Mouse (Mus musculus) lung, postnatal 36 days (tissue): ENCODE results near the gene Phlpp1.
A peak's percentile ranks its signal among the peaks of the same experiment; 100 is the strongest.

Experiments
- DNase-seq: peaks from one replicate; pipeline ENCODE4 v3.0.0; 2022; ENCODE audit warnings: mixed read lengths

The Phlpp1 gene

GRCm38 (mm10) chr1:106321432-106322126 is 150.0 kb downstream of the Phlpp1 start:
- peak; percentile 14 for DNase-seq

- no peak for DNase-seq
These were observed 155.1 kb downstream of the Phlpp1 start for GRCm38 (mm10) chr1:106326691-106327090.

DNA sequence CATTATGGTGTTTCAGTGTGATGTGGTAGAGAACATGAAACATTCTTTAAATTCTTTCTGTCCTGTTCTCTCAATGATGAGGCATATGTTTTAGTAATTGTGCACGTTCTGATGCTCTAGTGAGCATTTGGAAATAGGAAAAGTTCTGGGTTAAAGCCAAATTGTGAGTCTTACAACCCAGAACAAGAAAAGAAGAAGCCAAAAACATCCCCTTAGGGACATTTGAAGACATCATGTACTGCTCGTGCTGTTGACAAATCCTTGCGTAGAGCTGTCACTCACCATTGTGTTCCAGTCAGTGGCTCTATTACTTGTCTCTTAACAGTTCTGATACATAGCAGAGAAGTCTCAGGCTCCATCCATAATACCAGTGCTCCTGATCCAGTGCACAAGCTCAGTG is 170.5 kb downstream of the Phlpp1 start:
- no peak for DNase-seq

DNA sequence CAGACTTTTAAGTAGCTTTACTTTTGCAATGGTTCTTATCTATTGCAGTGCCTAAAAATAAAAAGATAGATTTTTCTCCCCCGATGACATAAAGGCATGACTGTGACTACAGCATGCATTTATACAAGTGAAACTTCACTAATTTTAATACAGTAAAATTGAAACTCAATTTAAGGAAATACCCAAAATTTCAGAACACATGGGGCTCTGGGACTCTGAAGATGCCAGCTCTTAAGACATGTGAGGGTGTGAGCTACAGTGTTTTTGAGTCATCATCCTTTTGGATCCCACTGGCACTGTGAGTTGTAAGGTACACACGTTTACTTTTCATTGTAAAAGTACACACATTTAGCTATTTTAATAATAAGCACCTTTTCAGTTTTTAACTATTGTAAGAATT is 173.7 kb downstream of the Phlpp1 start:
- DNase-seq = no peak

DNA sequence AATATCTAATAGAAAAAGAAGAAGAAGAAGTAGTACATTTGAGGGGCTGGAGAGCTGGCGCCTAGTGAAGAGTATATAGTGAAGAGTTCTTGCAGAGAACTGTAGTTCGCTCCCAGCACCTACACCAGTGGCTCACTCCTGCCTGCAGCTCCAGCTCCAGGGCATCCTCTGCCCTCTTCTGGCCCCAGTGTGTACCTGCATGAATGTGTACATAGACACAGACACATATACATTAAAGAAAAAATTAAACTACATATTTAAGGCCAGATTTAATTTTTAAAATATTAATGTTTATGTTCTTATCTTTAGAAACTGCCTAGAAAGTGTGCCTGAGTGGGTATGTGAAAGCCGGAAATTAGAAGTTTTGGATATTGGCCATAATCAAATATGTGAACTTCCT is 175.2 kb downstream of the Phlpp1 start:
- no peak for DNase-seq

- no peak for DNase-seq
These were observed 177.6 kb downstream of the Phlpp1 start for GRCm38 (mm10) chr1:106349116-106349515.

- no peak for DNase-seq
These were observed 180.0 kb downstream of the Phlpp1 start for GRCm38 (mm10) chr1:106351512-106351911.

DNA sequence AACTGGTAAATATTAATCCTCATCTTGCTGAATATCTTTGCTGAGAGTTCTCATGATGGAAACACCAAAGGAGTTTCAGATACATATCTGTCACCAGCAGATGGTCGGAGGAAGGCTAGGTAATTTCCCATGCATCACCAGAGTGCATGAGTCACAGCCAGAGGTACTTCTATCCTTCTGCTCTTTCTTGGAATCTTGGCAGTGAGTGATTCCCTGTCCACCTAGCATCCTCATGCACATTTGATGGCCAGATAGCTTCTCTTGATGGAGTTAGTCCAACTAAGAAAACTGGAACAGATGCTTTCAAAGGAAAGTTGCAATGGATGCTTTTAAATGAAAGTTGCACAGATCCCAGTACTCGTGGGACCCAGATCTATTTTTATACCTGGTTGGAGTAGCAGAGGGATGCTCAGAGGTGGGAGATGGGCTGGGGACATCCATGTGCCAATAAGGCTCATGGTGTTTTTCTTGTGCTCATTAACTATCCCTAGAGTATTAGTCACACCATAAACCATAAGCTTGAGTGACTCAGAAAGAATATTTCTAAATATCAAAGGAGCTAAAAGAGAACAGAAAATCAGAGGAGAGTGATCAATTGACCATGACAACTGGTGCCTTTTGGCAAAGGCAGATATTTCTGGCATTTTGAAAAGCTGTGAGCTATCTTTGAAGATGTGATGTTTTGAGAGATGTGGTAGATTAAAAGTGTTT is 181.4 kb downstream of the Phlpp1 start:
- no peak for DNase-seq

- DNase-seq = no peak
These were observed 182.4 kb downstream of the Phlpp1 start for GRCm38 (mm10) chr1:106353993-106354392.

GRCm38 (mm10) chr1:106359474-106359873 is 187.9 kb downstream of the Phlpp1 start:
- DNase-seq = no peak

- DNase-seq = peak; percentile 10
These were observed 191.5 kb downstream of the Phlpp1 start for GRCm38 (mm10) chr1:106362841-106363604.

DNA sequence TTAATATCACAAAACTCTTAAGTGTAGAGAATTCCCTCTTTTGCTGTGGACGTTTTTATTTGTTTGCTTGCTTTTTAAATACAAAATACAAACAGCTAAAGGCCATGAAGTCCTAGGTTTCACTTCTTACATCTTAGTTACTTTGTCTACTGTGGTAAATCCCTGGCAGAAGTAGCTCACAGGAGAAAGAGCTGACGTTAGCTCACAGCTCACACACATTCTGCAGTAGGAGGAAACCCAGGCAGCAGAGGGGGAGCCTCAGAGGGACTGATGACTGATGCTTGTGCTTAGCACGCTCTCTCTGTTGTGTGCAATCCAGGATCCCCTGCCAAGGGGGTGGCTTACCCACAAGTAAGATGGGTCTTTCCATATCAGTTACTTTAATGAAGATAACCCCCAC is 197.8 kb downstream of the Phlpp1 start:
- no peak for DNase-seq

DNA sequence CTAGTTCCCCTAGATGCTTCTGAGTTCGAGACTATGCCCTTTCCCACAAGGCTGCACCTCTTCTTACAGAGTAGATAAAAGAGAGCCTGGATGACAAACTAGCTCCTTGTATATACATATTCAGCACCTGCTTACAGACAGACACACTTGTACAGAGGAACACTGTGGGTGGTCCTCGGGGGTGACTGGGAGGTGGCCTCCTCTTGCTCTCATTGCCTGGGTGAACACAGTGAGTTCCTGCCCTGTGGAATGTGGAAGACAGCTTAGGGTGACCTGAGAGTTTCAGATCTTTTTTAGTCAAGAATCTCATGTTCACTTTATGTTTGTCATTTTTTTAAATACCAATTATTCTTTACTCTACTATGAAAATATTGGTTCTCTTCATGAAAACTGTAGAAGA is 200.9 kb downstream of the Phlpp1 start:
- no peak for DNase-seq

- DNase-seq = no peak
These were observed 202.1 kb downstream of the Phlpp1 start for GRCm38 (mm10) chr1:106373656-106374055.

DNA sequence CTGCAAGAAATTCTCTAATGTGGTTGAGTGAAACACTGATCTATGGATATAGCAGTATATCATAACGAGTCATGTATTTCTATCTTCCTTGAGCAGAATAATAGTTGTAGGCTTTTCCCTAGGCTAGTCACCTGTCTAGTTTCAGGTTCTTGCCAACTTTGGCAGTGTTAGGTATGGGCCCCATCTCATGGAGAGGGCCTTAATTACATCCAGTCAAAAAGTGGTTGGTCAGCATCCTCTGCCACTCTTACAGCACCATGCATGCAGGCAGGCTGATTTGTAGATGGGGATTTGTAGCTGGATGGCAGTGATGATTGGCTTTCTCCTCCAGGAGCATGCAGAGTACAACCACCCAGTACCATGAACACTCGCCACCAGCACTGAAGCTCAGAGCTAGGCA is 202.7 kb downstream of the Phlpp1 start:
- peak; percentile 37 for DNase-seq

- DNase-seq = no peak
These were observed 203.4 kb downstream of the Phlpp1 start for GRCm38 (mm10) chr1:106374971-106375370.

DNA sequence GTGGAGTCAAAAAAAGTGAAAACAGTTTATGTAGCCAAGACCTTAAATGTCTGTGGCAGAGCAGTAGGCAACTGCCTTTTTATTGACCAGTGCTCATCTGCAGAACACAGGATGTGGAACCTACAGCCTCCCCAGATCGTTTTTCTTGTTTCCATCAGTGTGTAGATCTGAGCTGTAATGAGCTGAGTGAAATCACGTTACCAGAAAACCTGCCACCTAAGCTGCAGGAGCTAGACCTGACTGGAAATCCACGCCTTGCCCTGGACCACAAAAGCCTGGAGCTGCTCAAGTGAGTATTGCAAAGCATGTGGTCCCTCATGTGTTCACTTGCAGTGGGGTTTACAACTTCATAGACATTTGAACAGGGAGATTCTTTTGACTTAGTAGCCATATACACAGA is 204.5 kb downstream of the Phlpp1 start:
- no peak for DNase-seq

DNA sequence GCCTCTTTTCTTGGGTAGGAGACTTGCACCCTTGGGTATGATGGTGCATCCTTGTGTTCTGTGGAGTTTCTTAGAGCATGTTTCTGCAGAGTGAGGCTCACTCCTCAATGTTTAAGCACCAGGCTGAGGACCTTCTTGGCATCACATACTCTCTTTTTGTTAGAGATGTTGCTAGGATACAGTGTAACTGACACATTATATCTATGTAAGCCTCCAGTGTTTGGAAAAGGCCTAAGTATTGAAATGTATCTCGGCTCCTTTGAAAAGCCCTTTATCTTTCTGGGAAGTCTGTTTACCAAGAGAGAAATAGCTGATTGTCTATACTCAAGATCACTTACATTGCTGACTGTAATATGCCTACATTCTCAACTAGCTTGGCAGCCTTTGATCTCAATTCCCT is 208.9 kb downstream of the Phlpp1 start:
- DNase-seq = no peak

GRCm38 (mm10) chr1:106386542-106386941 is 215.0 kb downstream of the Phlpp1 start:
- DNase-seq = no peak

DNA sequence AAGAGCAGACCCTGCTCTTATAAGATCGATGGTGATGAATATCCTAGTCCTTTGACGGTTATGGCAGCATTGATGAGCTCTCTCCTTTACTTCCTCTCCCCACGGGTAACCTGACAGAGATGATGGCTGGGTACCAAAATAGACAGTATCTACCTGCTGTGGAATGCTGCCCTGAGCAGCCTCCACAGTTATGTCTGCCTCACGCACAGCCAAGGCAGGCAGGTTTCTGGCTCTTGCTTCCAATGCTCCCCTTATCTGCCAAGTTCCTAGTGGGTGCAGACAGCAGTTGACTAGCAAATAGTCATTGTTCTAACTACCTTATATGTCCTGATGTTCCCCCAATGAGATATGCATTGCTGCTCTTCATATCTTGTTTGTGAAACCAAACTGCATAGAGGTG is 215.7 kb downstream of the Phlpp1 start:
- no peak for DNase-seq

- DNase-seq = peak; percentile 74
These were observed 218.1 kb downstream of the Phlpp1 start for GRCm38 (mm10) chr1:106389673-106390072.

DNA sequence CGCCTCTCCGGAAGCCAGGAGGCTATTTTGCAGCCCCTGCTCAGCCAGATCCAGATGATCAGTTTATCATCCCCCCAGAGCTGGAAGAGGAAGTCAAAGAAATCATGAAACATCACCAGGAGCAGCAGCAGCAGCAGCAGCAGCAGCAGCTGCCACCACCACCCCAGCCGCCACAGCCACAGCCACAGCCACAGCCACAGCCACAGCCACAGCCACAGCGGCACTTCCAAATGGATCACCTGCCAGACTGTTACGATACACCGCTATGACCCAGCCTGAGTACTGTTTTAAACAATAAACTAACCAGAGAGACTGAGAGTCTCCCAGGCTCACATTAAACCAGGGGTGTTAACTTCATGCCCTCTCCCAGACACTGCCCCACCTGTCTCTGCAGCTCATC is 221.5 kb downstream of the Phlpp1 start:
- no peak for DNase-seq

DNA sequence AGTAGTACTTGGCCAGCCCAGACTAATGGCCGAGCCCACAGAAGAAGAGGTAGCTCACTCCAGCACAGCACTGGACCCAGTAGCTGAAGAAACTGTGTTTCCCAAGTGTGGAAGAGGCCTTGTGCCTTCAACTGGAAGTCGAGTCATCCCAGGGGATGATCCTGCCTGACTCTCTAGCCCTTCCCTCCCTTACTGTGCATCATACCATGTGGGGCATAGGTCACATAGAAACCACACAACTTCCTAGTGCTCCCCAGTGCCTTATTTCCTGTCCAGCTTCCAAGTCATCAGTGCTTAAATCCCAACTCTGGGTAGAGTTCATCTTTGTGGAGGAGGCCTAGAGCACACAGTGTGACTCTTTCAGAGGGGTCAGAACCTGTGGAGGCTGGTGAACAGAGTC is 223.1 kb downstream of the Phlpp1 start:
- DNase-seq = no peak

DNA sequence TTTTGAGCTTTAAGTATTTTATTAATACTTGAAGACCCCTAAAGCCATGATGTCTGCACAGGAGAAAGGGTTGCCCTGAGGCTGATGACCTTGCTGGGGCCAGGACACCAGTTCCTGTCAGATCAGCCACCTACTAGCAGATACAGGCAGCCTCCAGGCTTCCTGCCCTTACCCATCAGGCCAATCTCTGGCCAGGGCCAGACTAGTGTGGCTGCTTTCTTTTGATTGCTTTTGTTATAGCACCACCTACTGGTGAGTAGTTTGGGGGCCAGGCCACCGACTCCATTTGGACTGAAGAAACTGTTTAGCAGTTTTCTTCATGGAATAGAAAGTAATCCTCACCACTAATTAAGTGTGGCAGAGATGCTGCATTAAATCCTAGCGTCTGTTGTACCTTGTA is 223.9 kb downstream of the Phlpp1 start:
- peak; percentile 85 for DNase-seq
